Mouse (Mus musculus) embryonic fibroblast, embryonic 13.5 days (primary cell): ENCODE results near the gene Mpped2.

Experiments used
- CTCF ChIP-seq: IDR thresholded peaks from 2 replicates; pipeline ENCODE4 v1.5.1; 2011; ENCODE audit warnings: mild to moderate bottlenecking, control low read depth, low read length, moderate library complexity, borderline replicate concordance; ENCODE audit not compliant: insufficient read depth
- POLR2A ChIP-seq: IDR thresholded peaks from 2 replicates; pipeline ENCODE4 v1.6.1; 2011; ENCODE audit warnings: low read depth, mild to moderate bottlenecking, control low read depth, low read length, moderate library complexity

GRCm38 (mm10) chr2:106762920-106763319 is 69.9 kb downstream of the Mpped2 start:
- TF ChIP-seq POLR2A: no peak
- TF ChIP-seq CTCF: no peak
